ENCODE assay signal across 7 mouse cellular contexts in the genomic region with DNA sequence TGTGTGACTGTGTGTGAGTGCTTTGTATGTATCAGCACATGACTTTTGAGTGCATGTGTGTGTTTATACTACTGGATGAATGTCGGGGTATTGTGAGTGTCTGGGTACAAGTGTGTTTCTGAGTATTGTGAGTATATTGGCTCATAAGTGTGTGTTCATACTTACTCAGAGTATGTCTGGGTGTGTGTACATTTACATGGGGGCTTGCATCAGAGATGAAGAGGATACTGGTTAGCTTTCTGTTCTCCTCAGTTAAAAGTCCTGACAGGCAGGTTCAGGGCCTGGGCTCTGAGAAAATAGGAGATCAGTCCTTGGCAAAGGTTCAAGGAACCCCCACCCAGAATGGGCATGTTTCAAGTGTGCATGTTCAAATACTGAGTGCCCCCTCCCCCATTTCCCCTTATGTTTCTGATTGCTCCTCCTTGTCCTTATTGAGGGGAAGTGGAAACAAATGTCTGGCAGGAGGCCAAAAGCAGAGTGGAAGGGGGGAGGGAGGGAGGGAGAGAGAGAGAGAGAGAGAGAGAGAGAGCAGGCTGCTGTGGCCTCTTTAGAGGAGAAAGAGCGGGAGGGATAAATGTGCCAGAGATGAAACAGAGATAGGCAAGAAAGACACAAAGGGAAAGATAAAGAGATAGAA.
A peak's percentile ranks its signal among the peaks of the same experiment; 100 is the strongest.
DNase-seq lines count a peak whose midpoint lies in the region; ATAC-seq lines count a peak whose summit lies in the region.

No protein-coding gene starts in this region.

- peak overlapping the region; percentile 29 for H3K27ac ChIP-seq in heart, embryonic 16.5 days (ENCODE audit: low read length)
- 0 out of 2 replicates have a peak overlapping the region, but pooled peaks have one; percentile 4 for H3K27ac ChIP-seq in liver, embryonic 11.5 days (ENCODE audit: low read depth, low read length)
- H3K27ac ChIP-seq in neural tube, embryonic 12.5 days, result no peak overlapping the region

- H3K36me3 ChIP-seq in heart, embryonic 16.5 days (ENCODE audit: control insufficient read depth, insufficient read depth), result no peaks in the 10 kb centered on the region
- no peaks in the 10 kb centered on the region for H3K36me3 ChIP-seq in liver, embryonic 11.5 days (ENCODE audit: control insufficient read depth, insufficient read depth, low read length)
- H3K36me3 ChIP-seq in neural tube, embryonic 12.5 days, result no peaks in the 10 kb centered on the region

- peak overlapping the region; percentile 15; the same call in 1 of the 2 replicates for H3K4me2 ChIP-seq in heart, embryonic 16.5 days (ENCODE audit: low read depth, low read length)
- H3K4me2 ChIP-seq in liver, embryonic 11.5 days, result no peak overlapping the region
- no peak overlapping the region for H3K4me2 ChIP-seq in neural tube, embryonic 12.5 days (replicated peaks)

- DNase-seq in MEL-GATA-1-ER (ENCODE audit: extremely low read depth, low read depth), result peak; percentile 22
- DNase-seq in embryo, embryonic 10.5 days (ENCODE audit: low spot score), result peak; percentile 73
- no peak for DNase-seq in liver, embryonic 11.5 days (ENCODE audit: low spot score)
- DNase-seq in right cerebral cortex, postnatal 14 days, result no peak
- no peak for DNase-seq in natural killer cell, adult 2 months (ENCODE audit: low spot score in 2 of 2)

- no peaks in the 10 kb centered on the region for H3K27me3 ChIP-seq in heart, embryonic 16.5 days (ENCODE audit: control insufficient read depth, insufficient read depth, low read length)
- H3K27me3 ChIP-seq in liver, embryonic 11.5 days (replicated peaks; ENCODE audit: control insufficient read depth, insufficient read depth, low read length), result no peaks in the 10 kb centered on the region
- no peaks in the 10 kb centered on the region for H3K27me3 ChIP-seq in neural tube, embryonic 12.5 days (replicated peaks)

- H3K4me1 ChIP-seq in heart, embryonic 16.5 days (ENCODE audit: control insufficient read depth, insufficient read depth, low read length), result peaks cover 21% of the 10 kb centered on the region
- H3K4me1 ChIP-seq in liver, embryonic 11.5 days (replicated peaks; ENCODE audit: control insufficient read depth, insufficient read depth, low read length), result no peaks in the 10 kb centered on the region; the same call in 1 of the 2 replicates
- 0 out of 2 replicates have a peak, but pooled peaks cover 9% of the 10 kb centered on the region for H3K4me1 ChIP-seq in neural tube, embryonic 12.5 days

- H3K9me3 ChIP-seq in heart, embryonic 16.5 days (replicated peaks; ENCODE audit: control insufficient read depth, low read length), result no peaks in the 10 kb centered on the region
- no peaks in the 10 kb centered on the region for H3K9me3 ChIP-seq in liver, embryonic 11.5 days (ENCODE audit: control insufficient read depth, low read length)
- no peaks in the 10 kb centered on the region for H3K9me3 ChIP-seq in neural tube, embryonic 12.5 days

- no peak overlapping the region for H3K4me3 ChIP-seq in heart, embryonic 16.5 days (ENCODE audit: low read length)
- no peak overlapping the region for H3K4me3 ChIP-seq in liver, embryonic 11.5 days (ENCODE audit: low read depth, low read length)
- H3K4me3 ChIP-seq in neural tube, embryonic 12.5 days, result no peak overlapping the region

- peak; percentile 57 for ATAC-seq in heart, embryonic 16.5 days (replicated peaks; ENCODE audit: extremely low read depth, insufficient read depth, low FRiP score)
- peak; percentile 37; the same call in 1 of the 2 replicates for ATAC-seq in liver, embryonic 11.5 days (replicated peaks; ENCODE audit: low FRiP score)
- ATAC-seq in neural tube, embryonic 12.5 days (ENCODE audit: low FRiP score, low read depth), result peak; percentile 72

- 33% methylated on average over 2 of the region's 2 CpGs for WGBS in heart, embryonic 16.5 days
- whole genome bisulfite sequencing in liver, embryonic 11.5 days, result 68% methylated on average over 2 of the region's 2 CpGs
- 66% methylated on average over 2 of the region's 2 CpGs for WGBS in neural tube, embryonic 12.5 days

- no peak overlapping the region; the same call in 1 of the 2 replicates for H3K9ac ChIP-seq in heart, embryonic 16.5 days (ENCODE audit: low read length)
- H3K9ac ChIP-seq in liver, embryonic 11.5 days (ENCODE audit: low read depth, low read length), result no peak overlapping the region
- no peak overlapping the region for H3K9ac ChIP-seq in neural tube, embryonic 12.5 days

Comparison
In these comparisons a context has a peak if more than half of its experiments do, and no peak if none do; other contexts are left out.
1. DNase-seq: peak in MEL-GATA-1-ER (single experiment) and embryo, embryonic 10.5 days (single experiment); none in liver, embryonic 11.5 days (single experiment), right cerebral cortex, postnatal 14 days (single experiment) and natural killer cell, adult 2 months (0 of 2).
2. Peak in every context shown above with its lines, with median percentiles within 50 percentile points of each other: ATAC-seq.